Mouse (Mus musculus): ENCODE data around the gene Rpl13a. TPM values are rescaled to one million over a fixed set of nuclear protein-coding genes. Genes with fewer than 3 reads are reported as not detected.
"Not testable (repeated sequence)": the region's sequence is repeated elsewhere in the genome, so short reads cannot be mapped to it uniquely, and the experiment has no call there.

Rpl13a gene
- total RNA-seq, 2 experiments from 2014 or later = 630 to 639 TPM

DNA sequence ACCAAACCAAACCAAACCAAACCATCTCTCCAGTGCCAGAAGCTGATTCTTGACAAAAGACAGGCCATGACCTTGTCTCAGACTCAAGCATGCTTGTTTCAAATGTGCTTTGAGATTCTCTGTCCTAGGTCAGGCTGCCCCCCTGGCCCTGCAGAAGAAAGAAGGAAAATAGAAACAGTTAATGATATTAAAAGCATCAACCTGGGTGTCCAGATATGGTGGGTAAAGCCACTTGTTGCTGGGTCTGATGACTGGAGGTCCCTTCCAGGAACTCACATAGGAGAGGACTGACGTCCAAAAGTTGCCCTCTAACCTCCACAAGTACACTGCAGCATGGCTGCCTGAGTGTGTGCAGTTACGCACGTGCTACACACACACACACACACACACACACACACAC lies 32.3 kb upstream of the Rpl13a start:
- DNase-seq (ENCODE audit: low spot score in 2 of 2) = no peak
- intact Hi-C loops (cut with DNase I) = loop anchor here (10.0 kb wide), 1 partner anchor 204 kb away; the partner anchor contains the start of gene Ppfia3

DNA sequence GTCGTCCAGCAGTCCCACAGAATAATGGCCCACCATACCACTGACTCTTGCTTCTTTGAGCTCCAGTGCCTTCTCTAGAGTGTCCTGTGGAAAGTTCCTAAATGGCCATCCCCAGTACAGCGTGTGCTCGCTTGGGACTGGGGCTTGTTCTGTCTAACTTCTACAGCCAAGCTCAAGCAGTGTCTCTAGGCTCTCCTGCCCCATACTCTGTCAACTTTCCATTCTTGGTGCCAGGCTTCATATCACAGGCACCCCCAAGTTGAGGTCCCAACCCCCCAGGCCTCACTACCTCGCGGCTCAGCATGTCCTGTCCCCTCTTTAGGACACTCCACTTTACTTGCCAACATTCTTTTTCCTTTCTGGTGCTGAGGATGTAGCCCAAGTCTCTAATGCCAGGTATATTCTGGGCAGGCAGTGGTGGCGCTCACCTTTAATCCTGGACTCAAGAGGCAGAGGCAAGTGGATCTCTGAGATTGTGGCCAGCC lies 31.8 kb upstream of the Rpl13a start:
- peak in 1 of 2 experiments; percentile 1 for DNase-seq (ENCODE audit: low spot score in 2 of 2)
- intact Hi-C loops (cut with DNase I) = loop anchor here (10.0 kb wide), 1 partner anchor 204 kb away; the partner anchor contains the start of gene Ppfia3

DNA sequence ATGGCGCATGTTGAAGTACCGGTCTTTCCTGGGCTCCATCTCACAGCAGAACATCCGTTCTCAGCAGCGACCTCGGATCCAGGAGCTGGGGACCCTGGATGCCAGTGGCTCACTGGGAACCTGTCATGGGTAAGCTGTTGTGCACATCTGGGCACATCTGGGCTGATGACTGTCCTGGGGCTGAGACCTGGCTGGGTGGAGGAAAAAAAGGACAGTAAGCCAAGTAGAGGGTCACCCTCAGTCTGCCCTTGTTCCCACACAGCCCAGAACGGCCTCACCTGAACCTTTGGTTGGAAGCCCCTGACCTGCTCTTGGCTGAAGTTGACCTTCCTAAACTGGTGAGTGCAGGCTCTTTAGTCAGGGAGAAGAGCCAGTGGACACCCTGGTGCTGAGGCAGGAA lies 30.4 kb upstream of the Rpl13a start:
- no peak for DNase-seq (ENCODE audit: low spot score in 2 of 2)

DNA sequence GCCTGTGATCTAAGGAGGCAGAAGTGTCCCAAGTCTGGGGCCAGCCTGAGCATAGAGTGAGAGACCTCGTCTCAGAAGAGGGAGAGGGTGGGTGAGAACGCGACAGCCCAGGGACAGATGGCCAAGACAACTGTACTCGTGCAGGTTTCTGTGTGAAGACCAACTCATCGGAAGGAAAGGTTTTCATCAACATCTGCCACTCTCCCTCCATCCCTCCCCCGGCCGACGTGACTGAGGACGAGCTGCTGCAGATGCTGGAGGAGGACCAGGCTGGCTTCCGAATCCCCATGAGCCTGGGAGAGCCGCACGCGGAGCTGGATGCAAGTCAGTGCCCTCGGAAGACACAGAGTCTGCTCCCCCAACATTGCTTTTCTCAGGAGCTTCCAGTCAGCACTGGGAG lies 28.9 kb upstream of the Rpl13a start:
- intact Hi-C loops (cut with DNase I) = no loop called here
- peak; percentile 49 to 88 for DNase-seq (ENCODE audit: low spot score in 2 of 2)

More for the DNA sequence above, 30.4 kb upstream of the Rpl13a start:
- intact Hi-C loops (cut with DNase I) = no loop called here

DNA sequence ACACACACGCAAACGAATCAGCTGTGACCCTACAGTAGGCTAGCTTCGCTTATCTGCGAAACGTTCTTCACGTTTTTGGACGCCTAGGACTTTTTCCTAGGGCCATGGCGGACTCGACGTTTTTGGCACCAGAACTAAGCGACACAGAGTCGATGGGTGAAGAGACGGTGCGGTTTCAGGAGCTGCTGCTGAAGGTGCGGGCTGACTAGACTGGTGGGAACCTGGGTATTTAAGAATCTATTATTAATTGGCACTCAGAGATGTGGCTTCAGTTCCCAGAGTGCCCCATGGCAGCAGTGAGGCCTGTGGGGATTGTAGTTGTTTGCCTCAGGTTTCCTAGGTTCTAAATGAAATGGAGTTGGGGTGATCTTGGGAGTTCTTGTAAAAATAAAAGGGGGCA lies 27.6 kb upstream of the Rpl13a start:
- DNase-seq (ENCODE audit: low spot score in 2 of 2) = no peak
- intact Hi-C loops (cut with DNase I) = no loop called here

DNA sequence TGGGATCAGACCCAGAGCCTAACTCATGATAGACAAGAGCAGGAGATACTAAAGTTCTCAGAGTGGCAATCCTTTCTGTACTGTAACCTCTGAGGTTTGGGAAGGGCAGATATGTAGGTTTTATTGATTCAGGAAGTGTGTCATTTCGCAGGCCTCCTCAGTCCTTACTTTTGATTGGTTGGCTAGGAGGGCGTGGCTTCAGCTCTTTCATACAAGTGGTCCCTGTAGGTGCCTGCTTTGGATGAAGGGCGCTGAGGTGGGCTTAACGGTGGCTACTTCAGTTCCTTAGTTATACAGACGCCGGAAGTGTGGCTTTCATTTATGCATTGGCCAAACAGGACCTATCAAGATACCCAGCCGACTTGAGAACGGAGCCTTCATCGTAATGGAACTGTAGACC lies 27.0 kb upstream of the Rpl13a start:
- DNase-seq (ENCODE audit: low spot score in 2 of 2) = no peak
- intact Hi-C loops (cut with DNase I) = no loop called here

DNA sequence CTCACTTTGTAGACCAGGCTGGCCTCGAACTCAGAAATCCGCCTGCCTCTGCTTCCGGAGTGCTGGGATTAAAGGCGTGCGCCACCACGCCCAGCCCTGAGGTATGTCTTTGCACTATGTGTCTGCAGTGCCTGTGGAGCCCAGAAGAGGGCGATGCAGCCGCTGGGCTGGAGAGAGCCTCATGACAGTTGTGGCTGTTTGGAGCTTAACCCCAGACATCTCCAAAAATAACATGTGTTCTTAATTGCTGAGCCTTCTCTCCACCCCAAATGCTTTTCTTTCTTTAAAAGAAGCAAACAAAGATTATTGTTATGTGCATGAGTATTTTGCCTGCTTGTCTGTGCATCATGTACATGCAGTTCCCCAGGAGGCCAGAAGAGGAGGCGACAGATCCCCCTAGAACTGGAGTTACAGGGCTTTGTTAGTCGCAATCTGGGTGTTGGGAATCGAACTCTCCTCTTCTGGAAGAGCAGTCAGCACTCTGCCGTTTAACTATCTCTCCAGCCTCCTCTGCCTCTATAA lies 26.5 kb upstream of the Rpl13a start:
- no peak for DNase-seq (ENCODE audit: low spot score in 2 of 2)
- intact Hi-C loops (cut with DNase I) = no loop called here

DNA sequence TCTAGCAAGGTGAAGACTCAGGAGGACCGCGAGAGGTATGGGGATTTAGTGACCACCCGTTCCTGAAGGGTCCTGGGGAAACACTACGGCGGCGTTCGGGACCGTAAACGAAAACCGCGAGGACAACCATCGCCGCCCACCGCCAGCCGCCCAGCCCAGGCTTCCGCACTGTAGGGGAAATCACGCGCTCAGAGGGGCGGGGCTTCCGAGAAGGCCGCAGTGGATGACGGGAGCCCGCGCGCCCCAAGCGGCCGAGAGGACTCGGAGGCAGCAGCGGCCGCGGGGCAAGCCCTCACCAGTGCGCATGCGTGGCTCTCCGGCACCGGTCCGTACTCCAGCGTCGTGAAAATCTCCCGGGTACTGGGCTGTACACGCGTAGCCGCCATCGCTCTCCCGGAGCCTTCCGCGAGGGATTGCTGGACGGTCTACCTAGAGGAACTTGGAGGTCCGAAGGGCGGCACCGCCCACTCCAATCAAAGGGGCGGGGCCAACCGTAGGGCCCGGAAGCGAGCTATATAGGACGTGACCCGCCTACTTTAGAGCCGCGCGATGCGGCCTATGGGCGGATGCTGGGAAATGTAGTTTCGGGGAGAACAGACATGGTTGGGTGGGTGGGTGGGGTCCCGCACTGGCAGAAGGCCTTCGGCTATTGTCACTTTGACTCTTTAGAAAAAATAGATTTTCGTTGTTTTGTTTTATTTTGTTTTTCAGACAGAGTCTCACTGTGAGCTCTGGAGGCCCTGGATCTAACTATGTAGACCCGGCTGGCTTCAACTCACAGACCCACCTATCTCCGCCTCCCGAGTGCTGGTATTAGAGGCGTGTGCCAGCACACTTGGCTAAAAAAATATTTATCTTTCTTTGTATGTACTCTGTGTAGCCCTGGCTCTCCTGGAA lies 25.8 kb upstream of the Rpl13a start, which contains the start of the genes Pih1d1 and Aldh16a1:
Gene Pih1d1 (plus strand): TSS at position 208 of the 897 bp plus-strand sequence.
Gene Aldh16a1 (minus strand): TSS at position 489 of the 897 bp plus-strand sequence.
- DNase-seq (ENCODE audit: low spot score in 2 of 2) = peak; percentile 98 to 99
- intact Hi-C loops (cut with DNase I) = no loop called here

DNA sequence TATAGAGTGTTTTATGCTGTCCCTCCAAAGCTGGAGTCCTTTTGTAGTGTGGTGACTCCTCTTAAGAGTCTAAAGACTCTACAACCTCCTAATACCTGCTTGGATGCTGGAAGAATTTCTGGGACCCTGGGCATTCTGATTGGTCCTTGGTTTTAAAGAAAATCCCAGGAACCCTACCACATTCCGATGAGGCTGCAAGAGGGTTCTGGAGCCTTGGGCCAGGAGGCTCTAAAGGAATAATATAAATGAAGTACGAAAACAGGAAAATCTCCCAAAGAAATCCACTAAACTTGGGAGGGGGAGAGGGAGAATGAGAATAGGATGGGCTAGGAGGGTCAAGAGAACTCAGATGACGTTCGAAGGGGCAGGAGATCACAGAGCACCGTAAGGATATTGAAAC lies 25.0 kb upstream of the Rpl13a start:
- intact Hi-C loops (cut with DNase I) = no loop called here
- no peak for DNase-seq (ENCODE audit: low spot score in 2 of 2)

DNA sequence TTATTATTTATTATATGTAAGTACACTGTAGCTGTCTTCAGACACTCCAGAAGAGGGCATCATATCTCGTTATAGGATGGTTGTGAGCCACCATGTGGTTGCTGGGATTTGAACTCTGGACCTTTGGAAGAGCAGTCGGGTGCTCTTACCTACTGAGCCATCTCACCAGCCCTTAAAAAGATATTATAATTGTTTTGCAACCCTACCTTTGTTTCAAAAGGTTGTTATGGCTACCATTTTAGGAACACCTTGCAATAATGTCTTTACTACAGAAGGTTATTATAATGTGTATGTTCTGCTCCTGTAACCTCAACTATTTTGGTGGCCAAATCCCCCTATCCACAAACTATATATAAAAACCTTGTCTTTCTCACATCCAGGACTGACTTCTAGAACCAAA lies 24.5 kb upstream of the Rpl13a start:
- DNase-seq (ENCODE audit: low spot score in 2 of 2); intact Hi-C loops (cut with DNase I): not testable (repeated sequence)

DNA sequence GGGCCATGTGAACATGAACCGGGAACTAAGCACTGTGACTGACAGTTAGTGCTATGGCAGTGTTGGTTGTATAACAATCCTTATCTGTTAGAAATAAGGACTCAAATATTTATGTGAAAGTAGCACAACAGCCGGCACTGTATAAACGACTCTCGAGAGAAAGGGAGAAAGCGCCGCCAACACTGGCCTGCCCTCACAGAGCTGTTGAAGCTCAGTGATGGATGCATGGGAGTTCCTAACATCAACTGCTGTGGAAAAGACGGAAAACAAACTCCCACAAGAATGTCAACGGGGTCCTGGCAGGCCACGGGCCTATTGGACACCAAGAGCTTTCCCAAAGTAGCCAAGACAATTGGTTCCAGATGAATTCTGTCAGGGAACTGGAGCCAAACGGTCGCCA lies 22.7 kb upstream of the Rpl13a start:
- DNase-seq (ENCODE audit: low spot score in 2 of 2) = no peak
- intact Hi-C loops (cut with DNase I) = no loop called here

DNA sequence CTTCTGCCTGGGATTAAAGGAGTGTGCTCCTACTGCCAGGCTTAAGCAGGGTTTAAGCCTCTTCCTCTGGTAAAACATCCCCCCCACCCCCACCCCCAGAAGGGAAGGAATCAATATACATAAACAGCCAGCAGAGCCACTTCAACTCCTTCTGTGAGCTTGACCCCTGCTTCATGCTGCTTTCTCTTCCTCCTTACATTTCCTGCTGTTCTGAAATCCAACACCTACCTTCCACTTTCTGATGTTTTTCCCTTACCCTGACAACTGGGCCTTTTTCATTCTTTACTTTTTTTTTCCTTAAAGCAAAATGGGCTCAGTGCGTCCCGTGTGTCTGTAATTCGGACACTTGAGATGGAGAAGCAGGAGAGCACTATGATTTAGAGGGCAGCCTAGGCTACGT lies 21.8 kb upstream of the Rpl13a start:
- intact Hi-C loops (cut with DNase I) = no loop called here
- no peak for DNase-seq (ENCODE audit: low spot score in 2 of 2)

DNA sequence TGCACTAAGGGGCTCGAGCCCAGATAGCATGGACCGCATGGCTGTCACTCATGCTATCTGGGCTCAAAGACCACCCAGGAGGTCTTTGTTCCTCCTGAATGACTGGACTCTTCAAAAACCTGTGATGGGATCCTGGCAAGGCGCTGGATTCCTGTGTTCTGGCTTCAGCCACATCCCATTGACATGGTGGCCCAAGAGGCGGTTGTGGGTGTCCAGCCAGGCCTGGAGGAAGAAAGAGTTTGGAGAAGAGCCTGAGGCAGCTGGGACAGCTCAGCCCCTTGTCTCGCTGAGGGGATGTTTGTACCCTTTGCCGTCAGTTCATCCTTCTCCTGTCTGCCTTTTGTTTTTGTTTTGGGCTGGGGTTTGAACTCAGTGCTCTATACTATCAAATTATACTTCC lies 21.0 kb upstream of the Rpl13a start:
- intact Hi-C loops (cut with DNase I) = no loop called here
- DNase-seq (ENCODE audit: low spot score in 2 of 2) = no peak

DNA sequence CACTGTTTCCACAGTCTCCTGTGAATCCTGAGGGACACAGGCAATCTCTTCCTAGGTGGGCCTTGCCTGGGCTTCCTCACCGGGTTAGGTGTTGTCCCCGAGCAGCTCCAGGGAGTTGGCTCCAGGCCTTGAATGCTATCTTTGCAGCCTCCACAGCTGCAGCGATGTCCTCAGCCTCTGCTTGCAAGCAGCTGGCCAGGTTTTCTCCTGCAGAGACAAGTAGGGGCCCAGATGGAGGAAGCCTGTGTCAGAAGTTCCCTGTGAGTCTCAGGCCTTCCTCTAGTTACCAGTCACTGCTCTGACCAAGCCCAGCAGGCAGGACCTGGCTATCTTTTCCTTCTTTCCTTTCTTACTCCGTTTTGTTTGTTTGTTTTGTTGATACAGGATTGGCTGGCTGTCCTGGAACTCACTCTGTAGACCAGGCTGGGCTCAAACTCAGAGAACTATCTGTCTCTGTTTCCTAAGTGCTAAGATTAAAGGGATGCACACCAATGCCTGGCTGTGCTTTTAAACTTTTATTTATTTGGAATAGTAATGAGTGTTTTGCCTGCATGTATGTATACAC lies 20.1 kb upstream of the Rpl13a start:
- no peak for DNase-seq (ENCODE audit: low spot score in 2 of 2)

DNA sequence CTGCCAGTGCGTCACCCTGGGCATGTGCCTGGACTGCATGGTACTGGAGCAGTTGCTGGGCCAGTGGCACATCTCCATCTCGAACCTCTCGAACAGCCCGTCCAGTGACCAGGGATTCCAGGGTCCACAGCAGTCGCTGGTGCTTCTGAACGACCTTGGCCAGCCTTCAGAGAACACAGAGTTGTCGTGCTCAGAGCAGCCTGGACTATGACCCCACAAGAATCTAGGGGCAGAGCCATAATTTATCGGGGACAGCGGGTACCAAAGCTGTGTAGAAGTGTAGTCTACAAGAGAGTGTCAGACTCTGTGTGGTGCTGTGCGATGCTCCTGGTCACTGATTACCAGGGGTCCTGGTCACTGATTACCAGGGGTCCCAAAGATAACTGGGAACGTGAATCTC lies 19.3 kb upstream of the Rpl13a start:
- intact Hi-C loops (cut with DNase I) = no loop called here
- no peak for DNase-seq (ENCODE audit: low spot score in 2 of 2)

More for the DNA sequence above, 20.1 kb upstream of the Rpl13a start:
- intact Hi-C loops (cut with DNase I) = no loop called here

DNA sequence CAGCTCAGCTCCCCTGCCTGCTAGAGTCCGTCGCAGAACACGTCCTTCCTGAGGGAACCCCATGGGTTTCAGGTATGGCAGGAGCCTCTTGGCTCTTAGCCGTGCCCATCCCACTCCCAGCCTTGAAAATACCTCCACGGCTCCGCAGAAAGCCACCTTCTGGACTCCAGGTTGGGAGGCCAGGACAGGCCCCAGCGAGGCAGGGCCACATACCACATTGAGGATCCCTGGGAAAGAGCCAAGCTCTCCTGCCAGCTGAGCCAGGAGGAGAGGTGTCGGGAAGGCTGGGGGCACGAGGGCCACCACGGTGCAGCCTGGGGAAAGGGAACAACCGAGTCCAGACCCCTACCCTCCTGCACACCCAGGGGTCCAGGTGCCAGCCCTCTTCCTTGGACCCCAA lies 18.7 kb upstream of the Rpl13a start:
- DNase-seq (ENCODE audit: low spot score in 2 of 2) = no peak
- intact Hi-C loops (cut with DNase I) = no loop called here

DNA sequence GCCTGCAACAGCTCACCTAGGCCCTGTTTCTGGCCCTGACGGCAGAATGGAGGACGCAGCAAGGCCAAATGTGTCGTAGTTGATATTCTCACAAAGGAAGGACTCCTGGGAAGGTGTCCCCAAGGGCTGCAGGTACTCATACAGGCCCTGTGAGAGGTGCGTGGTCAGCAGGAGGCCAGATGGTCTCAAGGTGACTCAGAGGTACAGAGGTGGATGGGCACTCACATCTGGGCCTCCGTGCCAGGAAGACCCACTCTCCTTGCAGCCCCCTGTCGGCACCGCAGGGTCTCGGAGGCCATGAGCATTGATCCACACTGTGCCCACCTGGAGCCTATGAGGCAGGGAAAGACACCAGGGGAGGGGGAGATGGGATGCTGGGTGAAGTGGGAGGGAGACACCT lies 16.9 kb upstream of the Rpl13a start:
- intact Hi-C loops (cut with DNase I) = no loop called here
- no peak for DNase-seq (ENCODE audit: low spot score in 2 of 2)

DNA sequence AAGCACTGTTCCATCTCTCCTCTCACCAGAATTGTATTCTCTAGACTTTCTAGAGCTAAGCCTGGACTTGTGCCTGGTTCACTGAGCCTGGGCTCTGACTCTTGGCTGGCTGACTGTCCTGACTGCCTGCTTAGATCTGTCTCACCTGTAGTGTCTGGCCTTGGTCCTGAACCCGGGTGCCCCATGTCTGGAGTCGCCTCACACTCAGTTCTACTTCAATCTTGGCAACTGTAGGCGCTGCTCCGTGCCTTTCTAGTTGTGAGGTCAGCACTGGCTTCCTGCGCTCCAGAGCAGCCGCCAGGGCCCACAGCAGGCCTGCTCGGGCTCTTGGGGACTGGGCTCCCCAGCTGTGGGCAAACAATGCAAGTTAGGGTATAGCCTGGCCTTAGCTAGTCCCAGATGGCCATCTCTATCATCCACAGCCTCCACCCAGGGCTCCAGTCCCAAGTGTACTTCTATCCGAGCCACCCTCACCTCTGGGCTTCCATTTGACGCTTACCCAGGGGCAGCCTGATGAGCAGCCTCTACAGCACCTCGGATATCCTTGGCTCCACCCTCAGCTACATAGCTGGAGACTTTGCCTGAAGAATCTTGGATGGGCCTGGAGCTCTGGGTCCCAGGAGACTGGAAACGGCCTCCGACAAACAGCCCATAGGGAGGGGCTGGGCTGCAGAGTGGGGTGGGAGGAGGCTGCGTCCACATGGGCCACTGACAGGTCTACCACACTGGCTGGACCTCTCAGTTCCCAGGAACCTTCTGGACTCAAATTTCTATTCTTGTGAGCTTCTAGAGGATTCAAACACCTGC lies 16.0 kb upstream of the Rpl13a start:
- no peak for DNase-seq (ENCODE audit: low spot score in 2 of 2)
- intact Hi-C loops (cut with DNase I) = no loop called here

DNA sequence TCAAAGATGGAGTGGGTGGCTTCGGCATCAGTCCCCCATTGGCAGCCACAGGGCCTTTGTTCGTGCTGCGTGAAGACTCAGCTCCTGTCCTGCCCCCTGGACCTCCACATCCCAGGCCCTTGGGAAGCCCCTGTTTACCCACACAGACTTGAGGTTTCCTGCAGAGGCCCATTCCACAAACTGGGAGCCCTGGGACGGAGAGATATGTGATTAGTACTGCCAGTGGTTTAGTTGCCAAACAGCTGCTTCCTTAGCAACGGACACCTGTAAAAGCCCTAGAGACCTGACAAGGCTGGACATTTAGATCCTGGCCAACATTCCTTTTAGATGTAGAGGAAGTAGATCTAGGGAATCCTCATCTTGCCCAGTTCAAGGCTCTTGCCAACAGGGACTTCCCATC lies 13.4 kb upstream of the Rpl13a start:
- DNase-seq (ENCODE audit: low spot score in 2 of 2) = no peak
- intact Hi-C loops (cut with DNase I) = no loop called here

DNA sequence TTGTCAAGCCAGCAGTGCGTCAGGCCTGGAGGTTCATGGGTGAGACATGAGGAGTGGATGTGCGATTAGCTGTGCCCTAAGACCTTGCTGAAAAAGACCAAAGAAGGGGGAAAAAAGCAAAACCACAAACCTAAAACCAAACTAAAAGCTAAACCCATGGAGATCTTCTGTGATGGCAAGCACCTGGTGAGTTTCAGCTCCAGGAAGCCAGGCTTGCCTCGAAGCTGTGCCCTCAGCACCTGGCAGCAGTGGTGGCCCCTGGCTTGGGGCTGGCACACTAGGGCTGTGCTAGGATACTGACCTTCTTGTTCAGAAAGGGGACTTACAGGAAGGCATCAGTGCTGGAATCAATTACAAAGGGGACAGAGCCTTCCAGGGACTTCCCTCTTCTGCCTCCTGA lies 12.8 kb upstream of the Rpl13a start:
- DNase-seq (ENCODE audit: low spot score in 2 of 2) = no peak
- intact Hi-C loops (cut with DNase I) = no loop called here
